Mouse (Mus musculus): ENCODE data around the gene Spata46. TPM values are rescaled to one million over a fixed set of nuclear protein-coding genes. Genes with fewer than 3 reads are reported as not detected.

Spata46 gene
- total and polyA plus RNA-seq, 3 experiments: 0.13 TPM; not detected in 2

DNA sequence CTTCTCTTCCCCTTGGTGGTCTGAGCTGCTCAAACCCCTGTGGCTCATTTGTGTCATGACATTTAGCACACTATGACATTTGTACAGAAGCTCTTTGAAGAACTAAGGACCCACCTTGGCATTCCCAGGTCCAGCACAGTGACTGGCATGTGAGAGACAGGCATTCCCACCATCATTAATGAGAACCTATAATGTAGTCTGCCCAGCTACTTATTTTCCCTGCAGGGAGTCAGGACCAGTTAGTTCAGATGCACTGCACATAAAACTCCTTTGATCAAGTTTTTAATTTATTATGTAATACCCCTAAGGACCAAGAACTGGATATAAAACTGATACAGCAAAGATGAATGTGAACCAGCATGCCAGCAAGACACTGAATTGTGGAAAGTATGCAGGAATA, 42.5 kb downstream of the Spata46 start:
- Histone ChIP-seq H3K4me1 (ENCODE audit: control insufficient read depth in 1 of 2, insufficient read depth in 2 of 2, low read length in 2 of 2) (no peaks in the 10 kb centered on the region), H3K4me3 (ENCODE audit: control insufficient read depth in 1 of 2, insufficient read depth in 1 of 2, low read depth in 2 of 2, low read length in 2 of 2) (no peak overlapping the region), H3K27ac (ENCODE audit: control insufficient read depth, low read depth, low read length) (no peak overlapping the region), H3K9me3 (replicated peaks; ENCODE audit: insufficient read depth, low read length) (no peaks in the 10 kb centered on the region), H3K27me3 (ENCODE audit: control insufficient read depth in 1 of 2, insufficient read depth in 2 of 2, low read length in 2 of 2) (no peaks in the 10 kb centered on the region), H3K36me3 (ENCODE audit: control insufficient read depth in 1 of 2, insufficient read depth in 2 of 2, low read length in 2 of 2) (no peaks in the 10 kb centered on the region), H3K79me2 (ENCODE audit: control insufficient read depth, insufficient read depth, low read length, poor library complexity) (no peaks in the 10 kb centered on the region), H3K9ac (ENCODE audit: control insufficient read depth, low read depth, low read length, poor library complexity, severe bottlenecking) (no peak overlapping the region)
- no peak for DNase-seq (ENCODE audit: low read depth, low spot score)
- TF ChIP-seq CTCF (IDR thresholded peaks at IDR 0.05 in 2 of 3, conservative IDR thresholded peaks at IDR 0.05 in 1 of 3; ENCODE audit: control insufficient read depth in 1 of 3, insufficient read depth in 1 of 3, low read depth in 2 of 3, low read length in 3 of 3, poor library complexity in 1 of 3, severe bottlenecking in 1 of 3) (no peak), RAD21 (IDR thresholded peaks at IDR 0.05; ENCODE audit: low read depth, low read length) (no peak), POLR2AphosphoS5 (IDR thresholded peaks at IDR 0.05; ENCODE audit: borderline replicate concordance, low read depth, low read length) (no peak), MXI1 (IDR thresholded peaks at IDR 0.05; ENCODE audit: low read depth, low read length) (no peak), HCFC1 (IDR thresholded peaks at IDR 0.05; ENCODE audit: low read depth, low read length) (no peak), ZNF384 (IDR thresholded peaks at IDR 0.05; ENCODE audit: low read depth, low read length) (no peak), ZKSCAN1 (IDR thresholded peaks at IDR 0.05; ENCODE audit: low read depth, low read length) (no peak), E2F4 (IDR thresholded peaks at IDR 0.05; ENCODE audit: borderline replicate concordance, low read depth, low read length) (no peak), JUND (IDR thresholded peaks at IDR 0.05; ENCODE audit: low read depth, low read length) (no peak), CHD1 (IDR thresholded peaks at IDR 0.05; ENCODE audit: low read depth, low read length) (no peak), EP300 (IDR thresholded peaks at IDR 0.05; ENCODE audit: low read depth in 1 of 2, low read length in 2 of 2) (no peak), POLR2AphosphoS2 (IDR thresholded peaks at IDR 0.05; ENCODE audit: low read length) (no peak)

DNA sequence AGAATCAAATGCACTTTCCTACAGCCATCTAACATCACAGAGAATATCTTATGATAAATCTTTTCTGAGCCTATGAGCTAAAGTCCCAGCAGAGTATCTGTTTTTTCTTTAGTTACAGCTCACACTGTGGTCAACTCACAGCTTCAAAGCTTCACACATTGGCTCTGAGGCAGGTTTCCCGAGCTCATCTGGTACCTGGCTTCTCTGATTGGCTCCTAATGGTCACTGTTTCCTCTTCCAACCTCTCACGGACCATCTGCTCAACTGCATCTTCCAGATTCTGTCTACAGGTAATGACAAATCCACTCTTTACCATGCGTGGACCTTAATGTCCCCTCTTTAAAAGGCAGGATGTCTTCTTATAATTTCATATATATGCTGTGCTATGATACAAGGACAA, 44.7 kb downstream of the Spata46 start:
- Histone ChIP-seq H3K4me1 (ENCODE audit: control insufficient read depth in 1 of 2, insufficient read depth in 2 of 2, low read length in 2 of 2) (no peaks in the 10 kb centered on the region), H3K27ac (ENCODE audit: control insufficient read depth, low read depth, low read length) (no peak overlapping the region), H3K27me3 (ENCODE audit: control insufficient read depth in 1 of 2, insufficient read depth in 2 of 2, low read length in 2 of 2) (no peaks in the 10 kb centered on the region), H3K4me3 (ENCODE audit: control insufficient read depth in 1 of 2, insufficient read depth in 1 of 2, low read depth in 2 of 2, low read length in 2 of 2) (no peak overlapping the region), H3K9me3 (replicated peaks; ENCODE audit: insufficient read depth, low read length) (no peaks in the 10 kb centered on the region), H3K9ac (ENCODE audit: control insufficient read depth, low read depth, low read length, poor library complexity, severe bottlenecking) (no peak overlapping the region), H3K79me2 (ENCODE audit: control insufficient read depth, insufficient read depth, low read length, poor library complexity) (no peaks in the 10 kb centered on the region), H3K36me3 (ENCODE audit: control insufficient read depth in 1 of 2, insufficient read depth in 2 of 2, low read length in 2 of 2) (no peaks in the 10 kb centered on the region)
- TF ChIP-seq USF2 (IDR thresholded peaks at IDR 0.05; ENCODE audit: borderline replicate concordance in 1 of 2, insufficient read depth in 1 of 2, low read depth in 1 of 2, low read length in 2 of 2) (no peak), TCF12 (IDR thresholded peaks at IDR 0.05; ENCODE audit: low read depth, low read length) (no peak), GABPA (IDR thresholded peaks at IDR 0.05; ENCODE audit: low read depth, low read length) (no peak), RCOR1 (IDR thresholded peaks at IDR 0.05; ENCODE audit: low read depth, low read length) (no peak), ZC3H11A (IDR thresholded peaks at IDR 0.05; ENCODE audit: low read depth, low read length) (no peak), NELFE (IDR thresholded peaks at IDR 0.05; ENCODE audit: low read depth, low read length) (no peak), GATA1 (IDR thresholded peaks at IDR 0.05; ENCODE audit: low read depth, low read length) (no peak), JUND (IDR thresholded peaks at IDR 0.05; ENCODE audit: low read depth, low read length) (no peak), TBP (IDR thresholded peaks at IDR 0.05; ENCODE audit: low read depth, low read length) (no peak), ZMIZ1 (IDR thresholded peaks at IDR 0.05; ENCODE audit: low read depth, low read length) (no peak), HCFC1 (IDR thresholded peaks at IDR 0.05; ENCODE audit: low read depth, low read length) (no peak), TAL1 (IDR thresholded peaks at IDR 0.05; ENCODE audit: low read length) (no peak), MYC (IDR thresholded peaks at IDR 0.05; ENCODE audit: low read depth, low read length) (no peak), UBTF (IDR thresholded peaks at IDR 0.05; ENCODE audit: borderline replicate concordance, insufficient read depth, low read depth, low read length) (no peak), CHD1 (IDR thresholded peaks at IDR 0.05; ENCODE audit: low read depth, low read length) (no peak), USF1 (IDR thresholded peaks at IDR 0.05; ENCODE audit: low read depth, low read length) (no peak), KAT2A (conservative IDR thresholded peaks at IDR 0.05; ENCODE audit: low read depth, low read length) (no peak), ELF1 (IDR thresholded peaks at IDR 0.05; ENCODE audit: low read depth, low read length) (no peak)
- DNase-seq (ENCODE audit: low read depth, low spot score): no peak

Measured in MEL (cell line).